Mouse (Mus musculus): ENCODE measurements around the gene Taf12. TPM values are rescaled to one million over a fixed set of nuclear protein-coding genes. Genes with fewer than 3 reads are reported as not detected.

Gene Taf12
- total and polyA plus RNA-seq, 2 experiments, result 5.1 to 5.7 TPM

DNA sequence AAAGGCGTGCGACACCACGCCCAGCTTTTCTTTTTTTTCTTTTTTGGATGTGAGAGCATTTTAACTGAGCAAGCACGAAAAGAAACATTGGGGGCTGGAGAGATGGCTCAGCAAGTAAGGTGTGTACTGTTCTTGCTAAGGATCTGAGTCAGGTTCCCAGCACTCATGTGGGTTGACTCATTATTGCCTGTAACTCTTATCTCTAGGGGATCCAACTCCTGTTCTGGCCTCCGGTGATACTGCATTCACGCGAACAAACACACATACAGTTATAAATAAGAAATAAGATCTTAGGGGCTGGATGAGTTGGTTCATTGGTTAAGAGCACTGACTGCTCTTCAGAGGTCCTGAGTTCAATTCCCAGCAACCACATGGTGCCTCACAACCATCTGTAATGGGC is 10.9 kb upstream of the Taf12 start:
- H3K4me1 ChIP-seq (ENCODE audit: control insufficient read depth, insufficient read depth, low read length), result peaks cover 12% of the 10 kb centered on the region
- H3K36me3 ChIP-seq (ENCODE audit: control insufficient read depth, insufficient read depth, low read length), result no peaks in the 10 kb centered on the region
- TF ChIP-seq CTCF (IDR thresholded peaks at IDR 0.05; ENCODE audit: low read depth, low read length) (no peak), POLR2A (IDR thresholded peaks at IDR 0.05; ENCODE audit: extremely low read depth, insufficient read depth, low read length) (no peak)
- H3K4me3 ChIP-seq (ENCODE audit: insufficient read depth, low read depth, low read length), result no peak overlapping the region
- H3K27ac ChIP-seq (replicated peaks; ENCODE audit: insufficient read depth, low read depth, low read length), result no peak overlapping the region
- 97% methylated on average over 7 of the region's 7 CpGs for WGBS
- DNase-seq (ENCODE audit: extremely low read depth, low read depth, low spot score), result no peak
- peaks cover 6% of the 10 kb centered on the region; the same call in 1 of the 2 replicates for H3K79me2 ChIP-seq (ENCODE audit: control insufficient read depth, insufficient read depth, low read length)
- no peak overlapping the region for H3K9ac ChIP-seq (ENCODE audit: low read depth, low read length)
- no peaks in the 10 kb centered on the region for H3K27me3 ChIP-seq (ENCODE audit: control insufficient read depth, insufficient read depth, low read length)

- Histone ChIP-seq H3K27ac (replicated peaks; ENCODE audit: insufficient read depth, low read depth, low read length) (no peak overlapping the region), H3K4me3 (ENCODE audit: insufficient read depth, low read depth, low read length) (no peak overlapping the region), H3K27me3 (ENCODE audit: control insufficient read depth, insufficient read depth, low read length) (no peaks in the 10 kb centered on the region), H3K9ac (ENCODE audit: low read depth, low read length) (no peak overlapping the region), H3K4me1 (ENCODE audit: control insufficient read depth, insufficient read depth, low read length) (peaks cover 4% of the 10 kb centered on the region; the same call in 1 of the 2 replicates), H3K79me2 (ENCODE audit: control insufficient read depth, insufficient read depth, low read length) (no peaks in the 10 kb centered on the region), H3K36me3 (ENCODE audit: control insufficient read depth, insufficient read depth, low read length) (no peaks in the 10 kb centered on the region)
- TF ChIP-seq POLR2A (IDR thresholded peaks at IDR 0.05; ENCODE audit: extremely low read depth, insufficient read depth, low read length) (no peak), CTCF (IDR thresholded peaks at IDR 0.05; ENCODE audit: low read depth, low read length) (no peak)
- 76% methylated on average over 3 of the region's 3 CpGs for WGBS
- DNase-seq (ENCODE audit: extremely low read depth, low read depth, low spot score), result no peak
Observed at GRCm38 (mm10) chr4:132266835-132267349, 7.3 kb upstream of the Taf12 start.

DNA sequence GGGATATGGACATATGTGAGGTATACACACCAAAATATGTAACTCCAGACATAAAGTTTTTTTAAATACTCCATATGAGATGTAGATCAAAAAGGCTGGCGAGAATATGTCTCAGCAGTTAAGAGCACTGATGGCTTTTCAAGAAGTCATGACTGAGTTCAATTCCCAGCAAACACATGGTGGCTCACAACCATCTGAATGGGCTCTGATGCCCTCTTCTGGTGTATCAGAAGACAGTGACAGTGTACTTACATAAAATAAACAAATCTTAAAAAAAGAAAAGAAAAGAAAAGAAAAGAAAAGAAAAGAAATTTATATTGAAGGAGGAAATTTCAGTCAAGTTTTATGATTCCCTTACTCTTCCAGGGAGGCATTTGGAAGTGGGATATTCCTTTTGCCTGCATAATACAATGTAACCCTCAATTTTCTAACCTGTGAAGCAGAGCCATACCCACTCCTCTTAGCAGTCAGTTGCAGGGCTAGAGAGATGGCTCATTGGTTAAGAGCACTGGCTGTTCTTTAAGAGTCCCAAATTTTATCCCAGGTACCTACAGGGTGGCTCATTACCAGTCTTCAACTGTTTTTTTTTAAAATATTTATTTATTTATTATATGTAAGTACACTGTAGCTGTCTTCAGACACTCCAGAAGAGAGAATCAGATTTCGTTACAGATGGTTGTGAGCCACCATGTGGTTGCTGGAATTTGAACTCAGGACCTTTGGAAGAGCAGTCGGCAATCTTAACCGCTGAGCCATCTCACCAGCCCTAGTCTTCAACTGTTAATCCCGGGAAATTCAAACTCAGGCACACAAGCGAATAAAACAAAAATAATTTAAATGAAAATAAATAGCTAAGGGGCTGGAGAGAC is 5.1 kb upstream of the Taf12 start:
- H3K27ac ChIP-seq (replicated peaks; ENCODE audit: insufficient read depth, low read depth, low read length), result no peak overlapping the region
- H3K4me1 ChIP-seq (ENCODE audit: control insufficient read depth, insufficient read depth, low read length), result no peaks in the 10 kb centered on the region
- 0 out of 2 replicates have a peak, but pooled peaks have one; percentile 9 for TF ChIP-seq CTCF (IDR thresholded peaks at IDR 0.05; ENCODE audit: low read depth, low read length)
- TF ChIP-seq POLR2A (IDR thresholded peaks at IDR 0.05; ENCODE audit: extremely low read depth, insufficient read depth, low read length), result no peak
- no peak overlapping the region for H3K4me3 ChIP-seq (ENCODE audit: insufficient read depth, low read depth, low read length)
- peak; percentile 61 for DNase-seq (ENCODE audit: extremely low read depth, low read depth, low spot score)
- no peaks in the 10 kb centered on the region for H3K36me3 ChIP-seq (ENCODE audit: control insufficient read depth, insufficient read depth, low read length)
- 7% methylated on average over 6 of the region's 6 CpGs for WGBS
- H3K9ac ChIP-seq (ENCODE audit: low read depth, low read length), result no peak overlapping the region
- no peaks in the 10 kb centered on the region for H3K27me3 ChIP-seq (ENCODE audit: control insufficient read depth, insufficient read depth, low read length)
- H3K79me2 ChIP-seq (ENCODE audit: control insufficient read depth, insufficient read depth, low read length), result no peaks in the 10 kb centered on the region

- TF ChIP-seq POLR2A (IDR thresholded peaks at IDR 0.05; ENCODE audit: extremely low read depth, insufficient read depth, low read length), result peak; percentile 100
- peak; percentile 47 for TF ChIP-seq CTCF (IDR thresholded peaks at IDR 0.05; ENCODE audit: low read depth, low read length)
- no peaks in the 10 kb centered on the region for H3K27me3 ChIP-seq (ENCODE audit: control insufficient read depth, insufficient read depth, low read length)
- peak overlapping the region; percentile 66 for H3K9ac ChIP-seq (ENCODE audit: low read depth, low read length)
- H3K27ac ChIP-seq (replicated peaks; ENCODE audit: insufficient read depth, low read depth, low read length), result peak overlapping the region; percentile 65; the same call in 1 of the 2 replicates
- H3K79me2 ChIP-seq (ENCODE audit: control insufficient read depth, insufficient read depth, low read length), result no peaks in the 10 kb centered on the region
- H3K36me3 ChIP-seq (ENCODE audit: control insufficient read depth, insufficient read depth, low read length), result no peaks in the 10 kb centered on the region
- WGBS, result under 1% methylated on average over 35 of the region's 35 CpGs
- no peaks in the 10 kb centered on the region for H3K4me1 ChIP-seq (ENCODE audit: control insufficient read depth, insufficient read depth, low read length)
- DNase-seq (ENCODE audit: extremely low read depth, low read depth, low spot score), result peak; percentile 90
- peak overlapping the region; percentile 49 for H3K4me3 ChIP-seq (ENCODE audit: insufficient read depth, low read depth, low read length)
Observed at GRCm38 (mm10) chr4:132269740-132270560, 4.2 kb upstream of the Taf12 start.

DNA sequence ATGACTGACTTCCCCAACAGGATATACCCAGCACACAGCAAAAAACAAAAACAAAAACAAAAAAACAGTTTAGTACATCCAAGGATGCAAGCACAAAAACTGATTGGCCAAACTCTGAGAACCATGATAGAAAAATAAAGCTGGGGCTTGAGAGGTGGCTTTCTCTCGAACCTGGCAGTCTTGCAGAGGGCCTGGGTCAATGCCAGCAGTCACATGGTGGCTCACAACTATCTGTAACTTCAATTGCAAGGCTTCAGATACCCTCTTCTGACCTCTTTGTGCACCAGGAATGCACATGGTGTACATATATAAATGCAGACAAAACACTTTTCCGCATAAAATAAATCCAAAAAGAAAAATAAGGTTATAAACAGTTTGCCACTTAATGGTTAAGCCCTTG is 1.0 kb upstream of the Taf12 start:
- Histone ChIP-seq H3K4me3 (ENCODE audit: insufficient read depth, low read depth, low read length) (no peak overlapping the region), H3K36me3 (ENCODE audit: control insufficient read depth, insufficient read depth, low read length) (no peaks in the 10 kb centered on the region), H3K79me2 (ENCODE audit: control insufficient read depth, insufficient read depth, low read length) (peaks cover 4% of the 10 kb centered on the region; the same call in 1 of the 2 replicates), H3K4me1 (ENCODE audit: control insufficient read depth, insufficient read depth, low read length) (no peaks in the 10 kb centered on the region), H3K9ac (ENCODE audit: low read depth, low read length) (no peak overlapping the region), H3K27ac (replicated peaks; ENCODE audit: insufficient read depth, low read depth, low read length) (no peak overlapping the region), H3K27me3 (ENCODE audit: control insufficient read depth, insufficient read depth, low read length) (no peaks in the 10 kb centered on the region)
- 29% methylated on average over 2 of the region's 2 CpGs for WGBS
- DNase-seq (ENCODE audit: extremely low read depth, low read depth, low spot score), result no peak
- TF ChIP-seq CTCF (IDR thresholded peaks at IDR 0.05; ENCODE audit: low read depth, low read length) (no peak), POLR2A (IDR thresholded peaks at IDR 0.05; ENCODE audit: extremely low read depth, insufficient read depth, low read length) (no peak)
